9 mouse cellular contexts compared by ENCODE assay signal in genomic region chr11:102439093-102440082, GRCm38 (mm10). TPM values are rescaled to one million over a fixed set of nuclear protein-coding genes. Genes with fewer than 3 reads are reported as not detected.
DNase-seq lines count a peak whose midpoint lies in the region; ATAC-seq and TF ChIP-seq lines count a peak whose summit lies in the region.
"Had no signal": no experiment of that assay in that cellular context is flagged by ENCODE, and none has a peak within 500 bp of the region (broad histone marks: within the 10 kb centered on the region; RNA-seq: fewer than 3 reads in every experiment).

No protein-coding gene starts in this region.

- DNase-seq in hindbrain, embryonic 10.5 days (ENCODE audit: low spot score) = no peak
- DNase-seq in hindbrain, embryonic 11.5 days (ENCODE audit: low spot score) = no peak
- DNase-seq in embryonic facial prominence, embryonic 10.5 days (ENCODE audit: low spot score) = no peak
- DNase-seq in adipocyte (ENCODE audit: low spot score) = no peak
- DNase-seq: kidney, adult 2 months; thymus, postnatal 4 days had no signal

- H3K27me3 ChIP-seq in hindbrain, embryonic 10.5 days (ENCODE audit: insufficient read depth, poor library complexity, severe bottlenecking) = peaks cover 50% of the 10 kb centered on the region
- peaks cover 4% of the 10 kb centered on the region for H3K27me3 ChIP-seq in hindbrain, embryonic 11.5 days (ENCODE audit: control insufficient read depth, insufficient read depth, low read length)
- peaks cover 12% of the 10 kb centered on the region for H3K27me3 ChIP-seq in neural tube, embryonic 12.5 days (replicated peaks)
- no peaks in the 10 kb centered on the region for H3K27me3 ChIP-seq in neural tube, embryonic 15.5 days (replicated peaks)
- peaks cover 31% of the 10 kb centered on the region for H3K27me3 ChIP-seq in embryonic facial prominence, embryonic 10.5 days (replicated peaks; ENCODE audit: low read depth, poor library complexity, severe bottlenecking)
- H3K27me3 ChIP-seq in myocyte (ENCODE audit: control insufficient read depth, insufficient read depth, insufficient read length) = no peaks in the 10 kb centered on the region

- 75% methylated on average over 14 of the region's 14 CpGs for WGBS in hindbrain, embryonic 10.5 days
- WGBS in hindbrain, embryonic 11.5 days = 79% methylated on average over 14 of the region's 14 CpGs
- 75% methylated on average over 14 of the region's 14 CpGs for WGBS in neural tube, embryonic 12.5 days
- WGBS in neural tube, embryonic 15.5 days = 73% methylated on average over 14 of the region's 14 CpGs
- 80% methylated on average over 14 of the region's 14 CpGs for WGBS in embryonic facial prominence, embryonic 10.5 days

- no peak overlapping the region for H3K4me2 ChIP-seq in hindbrain, embryonic 11.5 days (replicated peaks; ENCODE audit: low read depth, low read length)
- peak overlapping the region; percentile 73 for H3K4me2 ChIP-seq in neural tube, embryonic 12.5 days (replicated peaks)
- H3K4me2 ChIP-seq in neural tube, embryonic 15.5 days = no peak overlapping the region
- no peak overlapping the region for H3K4me2 ChIP-seq in myocyte (ENCODE audit: low read depth)

- H3K36me3 ChIP-seq in hindbrain, embryonic 10.5 days = peaks cover 97% of the 10 kb centered on the region
- peaks cover 6% of the 10 kb centered on the region; the same call in 1 of the 2 replicates for H3K36me3 ChIP-seq in hindbrain, embryonic 11.5 days (ENCODE audit: control insufficient read depth, insufficient read depth, low read length)
- peaks cover 81% of the 10 kb centered on the region for H3K36me3 ChIP-seq in neural tube, embryonic 12.5 days
- peaks cover 77% of the 10 kb centered on the region for H3K36me3 ChIP-seq in neural tube, embryonic 15.5 days
- H3K36me3 ChIP-seq in embryonic facial prominence, embryonic 10.5 days (replicated peaks) = peaks cover 96% of the 10 kb centered on the region
- H3K36me3 ChIP-seq in myocyte (ENCODE audit: control insufficient read depth, insufficient read depth) = peaks cover 12% of the 10 kb centered on the region

- no peak overlapping the region for H3K9ac ChIP-seq in hindbrain, embryonic 11.5 days (ENCODE audit: low read depth, low read length)
- H3K9ac ChIP-seq in neural tube, embryonic 12.5 days = 0 out of 2 replicates have a peak overlapping the region, but pooled peaks have one; percentile 57
- H3K9ac ChIP-seq in neural tube, embryonic 15.5 days (replicated peaks) = no peak overlapping the region

- H3K4me3 ChIP-seq in hindbrain, embryonic 10.5 days = peak overlapping the region; percentile 24; the same call in 1 of the 2 replicates
- no peak overlapping the region for H3K4me3 ChIP-seq in hindbrain, embryonic 11.5 days (ENCODE audit: low read depth, low read length)
- H3K4me3 ChIP-seq in neural tube, embryonic 12.5 days = no peak overlapping the region
- no peak overlapping the region for H3K4me3 ChIP-seq in neural tube, embryonic 15.5 days (replicated peaks)
- peak overlapping the region; percentile 54; the same call in 1 of the 2 replicates for H3K4me3 ChIP-seq in embryonic facial prominence, embryonic 10.5 days
- H3K4me3 ChIP-seq in myocyte = no peak overlapping the region

- H3K79me2 ChIP-seq in myocyte (ENCODE audit: control insufficient read depth, insufficient read depth) = no peaks in the 10 kb centered on the region

- peaks cover 42% of the 10 kb centered on the region for H3K4me1 ChIP-seq in hindbrain, embryonic 10.5 days (replicated peaks)
- peaks cover 16% of the 10 kb centered on the region for H3K4me1 ChIP-seq in hindbrain, embryonic 11.5 days (replicated peaks; ENCODE audit: control insufficient read depth, insufficient read depth, low read length)
- H3K4me1 ChIP-seq in neural tube, embryonic 12.5 days = peaks cover 35% of the 10 kb centered on the region
- H3K4me1 ChIP-seq in neural tube, embryonic 15.5 days = peaks cover 40% of the 10 kb centered on the region
- H3K4me1 ChIP-seq in embryonic facial prominence, embryonic 10.5 days = peaks cover 38% of the 10 kb centered on the region

- no peaks in the 10 kb centered on the region for H3K9me3 ChIP-seq in hindbrain, embryonic 10.5 days
- no peaks in the 10 kb centered on the region for H3K9me3 ChIP-seq in hindbrain, embryonic 11.5 days (ENCODE audit: control insufficient read depth, low read length)
- no peaks in the 10 kb centered on the region for H3K9me3 ChIP-seq in neural tube, embryonic 12.5 days
- no peaks in the 10 kb centered on the region for H3K9me3 ChIP-seq in neural tube, embryonic 15.5 days (replicated peaks)
- H3K9me3 ChIP-seq in embryonic facial prominence, embryonic 10.5 days = no peaks in the 10 kb centered on the region

- no peak overlapping the region for H3ac ChIP-seq in myocyte (ENCODE audit: control insufficient read depth, insufficient read length)

- no peak overlapping the region for H3K27ac ChIP-seq in hindbrain, embryonic 10.5 days
- H3K27ac ChIP-seq in hindbrain, embryonic 11.5 days (ENCODE audit: low read depth, low read length) = no peak overlapping the region
- H3K27ac ChIP-seq in neural tube, embryonic 12.5 days = no peak overlapping the region
- H3K27ac ChIP-seq in neural tube, embryonic 15.5 days (replicated peaks) = no peak overlapping the region
- no peak overlapping the region for H3K27ac ChIP-seq in embryonic facial prominence, embryonic 10.5 days (replicated peaks)

- no peak for ATAC-seq in hindbrain, embryonic 11.5 days (ENCODE audit: low FRiP score)
- ATAC-seq in neural tube, embryonic 12.5 days (ENCODE audit: low FRiP score, low read depth) = no peak
- ATAC-seq in neural tube, embryonic 15.5 days (ENCODE audit: low FRiP score) = no peak

- no peak for TF ChIP-seq POLR2A in myocyte (IDR thresholded peaks at IDR 0.05; ENCODE audit: insufficient read length, low read depth)

TF ChIP-seq in myocyte, 11 proteins besides CTCF, POLR2A, EP300 and RAD21:
- TF ChIP-seq E2F4 (IDR thresholded peaks at IDR 0.05; ENCODE audit: insufficient read depth) (no peak), POLR2AphosphoS2 (IDR thresholded peaks at IDR 0.05; ENCODE audit: insufficient read length, low read depth) (peak; percentile 16), TCF3 (IDR thresholded peaks at IDR 0.05; ENCODE audit: insufficient read length, low read depth) (no peak)
TF ChIP-seq in myocyte: peak in this region for 1.

RNA-seq across cellular contexts. Expression of gene Fam171a2, which starts 8.1 kb away (rescaled TPM):
- polyA plus RNA-seq in hindbrain, embryonic 10.5 days (2016; fragmentation: Nextera tagmentation; extraction: Ambion mirVana) = 5.2 and 8.3 TPM in 2 replicates
- polyA plus RNA-seq in hindbrain, embryonic 11.5 days (2014; fragmentation: Nextera tagmentation; extraction: Ambion mirVana) = 10.7 and 11.7 TPM in 2 replicates
- 23.3 and 23.7 TPM in 2 replicates for polyA plus RNA-seq in neural tube, embryonic 12.5 days (2016; fragmentation: Nextera tagmentation; extraction: Ambion mirVana)
- polyA plus RNA-seq in neural tube, embryonic 15.5 days (2015; fragmentation: Nextera tagmentation; extraction: Ambion mirVana) = 23.8 and 28.3 TPM in 2 replicates
- polyA plus RNA-seq in embryonic facial prominence, embryonic 10.5 days (2016; fragmentation: Nextera tagmentation; extraction: Ambion mirVana) = 3.4 and 3.7 TPM in 2 replicates
- polyA plus RNA-seq in myocyte (2012; fragmentation: generic; extraction: Trizol) = 162 TPM

RNA-seq across cellular contexts. Expression of gene Grn, which starts 9.3 kb away (rescaled TPM):
- 76.8 and 88.9 TPM in 2 replicates for polyA plus RNA-seq in hindbrain, embryonic 10.5 days (2016; fragmentation: Nextera tagmentation; extraction: Ambion mirVana)
- polyA plus RNA-seq in hindbrain, embryonic 11.5 days (2014; fragmentation: Nextera tagmentation; extraction: Ambion mirVana) = 43.3 and 47.2 TPM in 2 replicates
- 75.2 and 86.1 TPM in 2 replicates for polyA plus RNA-seq in neural tube, embryonic 12.5 days (2016; fragmentation: Nextera tagmentation; extraction: Ambion mirVana)
- 92.1 and 96.3 TPM in 2 replicates for polyA plus RNA-seq in neural tube, embryonic 15.5 days (2015; fragmentation: Nextera tagmentation; extraction: Ambion mirVana)
- polyA plus RNA-seq in embryonic facial prominence, embryonic 10.5 days (2016; fragmentation: Nextera tagmentation; extraction: Ambion mirVana) = 79.4 and 87.3 TPM in 2 replicates
- 174 TPM for polyA plus RNA-seq in myocyte (2012; fragmentation: generic; extraction: Trizol)

RNA-seq across cellular contexts. Expression of gene Itga2b, which starts 30.5 kb away (rescaled TPM):
- polyA plus RNA-seq in hindbrain, embryonic 10.5 days (2016; fragmentation: Nextera tagmentation; extraction: Ambion mirVana) = 5.6 and 8.3 TPM in 2 replicates
- polyA plus RNA-seq in hindbrain, embryonic 11.5 days (2014; fragmentation: Nextera tagmentation; extraction: Ambion mirVana) = 3.9 and 5.5 TPM in 2 replicates
- polyA plus RNA-seq in neural tube, embryonic 12.5 days (2016; fragmentation: Nextera tagmentation; extraction: Ambion mirVana) = 7.0 and 7.6 TPM in 2 replicates
- 8.0 and 9.6 TPM in 2 replicates for polyA plus RNA-seq in neural tube, embryonic 15.5 days (2015; fragmentation: Nextera tagmentation; extraction: Ambion mirVana)
- polyA plus RNA-seq in embryonic facial prominence, embryonic 10.5 days (2016; fragmentation: Nextera tagmentation; extraction: Ambion mirVana) = 3.9 and 6.5 TPM in 2 replicates
- 7.2 TPM for polyA plus RNA-seq in myocyte (2012; fragmentation: generic; extraction: Trizol)

RNA-seq across cellular contexts. Expression of gene Slc25a39, which starts 31.6 kb away (rescaled TPM):
- 236 TPM in 2 replicates for polyA plus RNA-seq in hindbrain, embryonic 10.5 days (2016; fragmentation: Nextera tagmentation; extraction: Ambion mirVana)
- polyA plus RNA-seq in hindbrain, embryonic 11.5 days (2014; fragmentation: Nextera tagmentation; extraction: Ambion mirVana) = 152 and 166 TPM in 2 replicates
- polyA plus RNA-seq in neural tube, embryonic 12.5 days (2016; fragmentation: Nextera tagmentation; extraction: Ambion mirVana) = 148 and 162 TPM in 2 replicates
- polyA plus RNA-seq in neural tube, embryonic 15.5 days (2015; fragmentation: Nextera tagmentation; extraction: Ambion mirVana) = 161 and 175 TPM in 2 replicates
- polyA plus RNA-seq in embryonic facial prominence, embryonic 10.5 days (2016; fragmentation: Nextera tagmentation; extraction: Ambion mirVana) = 229 and 241 TPM in 2 replicates
- 274 TPM for polyA plus RNA-seq in myocyte (2012; fragmentation: generic; extraction: Trizol)

RNA-seq across cellular contexts. Expression of gene Rundc3a, which starts 46.2 kb away (rescaled TPM):
- 23.5 and 57.0 TPM in 2 replicates for polyA plus RNA-seq in hindbrain, embryonic 10.5 days (2016; fragmentation: Nextera tagmentation; extraction: Ambion mirVana)
- polyA plus RNA-seq in hindbrain, embryonic 11.5 days (2014; fragmentation: Nextera tagmentation; extraction: Ambion mirVana) = 43.3 and 47.8 TPM in 2 replicates
- 152 and 171 TPM in 2 replicates for polyA plus RNA-seq in neural tube, embryonic 12.5 days (2016; fragmentation: Nextera tagmentation; extraction: Ambion mirVana)
- 111 and 138 TPM in 2 replicates for polyA plus RNA-seq in neural tube, embryonic 15.5 days (2015; fragmentation: Nextera tagmentation; extraction: Ambion mirVana)
- polyA plus RNA-seq in embryonic facial prominence, embryonic 10.5 days (2016; fragmentation: Nextera tagmentation; extraction: Ambion mirVana) = 10.0 and 11.9 TPM in 2 replicates
- 10.3 TPM for polyA plus RNA-seq in myocyte (2012; fragmentation: generic; extraction: Trizol)

Comparison
In these comparisons a context has a peak if more than half of its experiments do, and no peak if none do; other contexts are left out.
1. H3K4me3 ChIP-seq: peak in hindbrain, embryonic 10.5 days (single experiment) and embryonic facial prominence, embryonic 10.5 days (single experiment); none in hindbrain, embryonic 11.5 days (single experiment), neural tube, embryonic 12.5 days (single experiment), neural tube, embryonic 15.5 days (single experiment) and myocyte (single experiment).